Mouse (Mus musculus) kidney, postnatal 36 days (tissue): ENCODE results near the gene Krtap19-2.

Experiments used
- DNase-seq, 2 experiments: peaks; one replicate each; pipeline ENCODE4 v3.0.0; 2021 to 2022; ENCODE audit warnings: mixed read lengths in 2 of 2

The Krtap19-2 gene

DNA sequence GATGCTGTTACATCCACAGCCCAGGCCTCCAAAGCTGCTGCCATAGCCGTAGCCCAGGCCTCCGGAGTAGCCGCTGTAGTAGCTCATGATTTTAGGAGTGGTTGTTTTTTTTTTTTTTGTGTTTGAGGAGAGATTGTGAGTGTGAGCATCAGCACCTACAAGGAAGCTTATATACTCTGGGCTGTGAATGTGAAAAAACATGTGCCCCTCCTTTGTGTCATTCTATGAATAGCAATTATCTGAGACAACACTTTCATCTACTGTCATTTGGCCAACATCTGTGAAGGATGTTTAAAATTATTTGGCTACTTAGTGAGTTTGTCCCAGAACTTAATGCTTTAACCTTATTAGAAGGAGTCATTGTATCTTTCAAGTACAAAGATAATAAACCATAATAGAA lies at the start of gene Krtap19-2:
Gene Krtap19-2, minus strand, starts transcription at position 101 of the 400 bp plus-strand sequence.
- DNase-seq: no peak

DNA sequence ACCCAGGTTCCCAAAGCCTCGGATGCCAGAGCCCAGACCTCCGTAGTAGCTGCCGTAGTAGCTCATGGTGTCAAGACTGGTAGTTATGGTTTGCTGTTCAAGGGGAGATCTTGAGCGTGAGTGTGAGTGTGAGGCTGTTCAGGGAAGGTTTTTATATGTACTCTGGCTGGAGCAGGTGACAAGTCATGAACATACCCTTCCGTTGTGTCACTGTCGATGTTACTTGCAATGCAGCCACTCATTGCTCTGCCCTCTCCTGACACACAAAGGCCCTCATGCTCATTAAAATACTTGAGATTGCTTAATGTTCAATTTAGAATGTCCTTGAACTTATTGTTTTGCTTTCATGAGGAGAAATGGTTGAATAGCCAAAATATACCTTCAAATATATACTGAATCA lies 22.3 kb upstream of the Krtap19-2 start, which contains the start of gene Krtap19-5:
Gene Krtap19-5, minus strand, starts transcription at position 101 of the 400 bp plus-strand sequence.
- no peak for DNase-seq

DNA sequence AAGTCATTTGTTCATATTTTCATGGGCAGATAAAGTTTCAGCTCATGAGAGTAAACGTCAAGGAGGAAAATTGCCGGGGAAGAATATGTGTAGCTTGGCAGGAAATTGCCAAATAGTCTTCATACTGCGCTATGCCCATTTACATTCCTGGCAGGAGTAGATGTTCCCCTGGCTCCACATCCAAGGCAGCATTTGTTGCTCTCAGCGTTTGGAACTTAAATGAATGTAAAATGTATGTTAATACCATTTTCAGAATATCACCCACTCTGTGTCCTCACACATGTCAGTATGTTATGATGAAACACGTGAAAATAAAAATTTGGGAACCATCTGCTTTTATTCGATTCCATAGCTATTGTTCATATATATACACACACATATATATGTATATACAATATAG lies 12.8 kb upstream of the Krtap19-2 start:
- no peak for DNase-seq

- DNase-seq: no peak
Measured at GRCm38 (mm10) chr16:88884989-88885388, 10.9 kb upstream of the Krtap19-2 start, which contains the start of gene Krtap19-4. Gene Krtap19-4 (minus strand): TSS chr16:88885089.

- no peak for DNase-seq
Measured at GRCm38 (mm10) chr16:88877938-88878337, 3.9 kb upstream of the Krtap19-2 start, which contains the start of gene Krtap19-3. Gene Krtap19-3 (minus strand): TSS chr16:88878038.

DNA sequence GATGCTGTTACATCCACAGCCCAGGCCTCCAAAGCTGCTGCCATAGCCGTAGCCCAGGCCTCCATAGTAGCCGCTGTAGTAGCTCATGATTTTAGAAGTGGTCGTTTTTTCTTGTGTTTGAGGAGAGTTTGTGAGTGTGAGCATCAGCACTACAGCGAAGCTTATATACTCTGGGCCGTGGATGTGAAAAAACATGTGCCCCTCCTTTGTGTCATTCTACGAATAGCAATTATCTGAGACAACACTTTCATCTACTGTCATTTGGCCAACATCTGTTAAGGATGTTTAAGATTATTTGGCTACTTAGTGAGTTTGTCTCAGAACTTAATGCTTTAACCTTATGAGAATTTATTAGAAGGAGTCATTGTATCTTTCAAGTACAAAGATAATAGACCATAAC lies 4.8 kb downstream of the Krtap19-2 start, which contains the start of gene Krtap19-1:
Gene Krtap19-1, minus strand, starts transcription at position 101 of the 400 bp plus-strand sequence.
- DNase-seq: no peak

DNA sequence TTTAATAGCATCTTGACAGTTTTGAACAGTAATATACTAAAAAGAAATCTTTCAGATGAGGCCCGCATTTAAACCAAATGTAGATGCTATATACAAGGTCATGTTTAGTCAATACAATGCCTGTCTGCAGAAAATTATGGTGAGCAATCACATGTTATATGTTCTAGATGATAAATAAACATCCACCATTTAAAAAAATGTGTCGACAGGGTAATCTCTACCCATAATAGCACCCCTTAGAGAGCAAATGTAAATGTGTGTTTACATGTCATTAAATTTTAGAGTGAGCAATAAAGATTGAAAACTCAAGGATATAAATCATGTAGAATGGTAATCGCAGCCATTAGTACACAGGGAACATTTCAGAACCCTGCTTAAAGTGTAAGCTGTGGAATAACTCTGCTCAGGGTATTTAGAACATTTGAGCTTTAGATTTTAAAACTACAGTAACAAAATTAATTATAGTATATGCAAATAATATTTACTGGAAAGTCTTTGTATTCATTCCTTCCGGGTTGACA lies 9.1 kb downstream of the Krtap19-2 start:
- no peak for DNase-seq

GRCm38 (mm10) chr16:88851450-88851849 lies 22.6 kb downstream of the Krtap19-2 start:
- peak; percentile 17 to 45 for DNase-seq

DNA sequence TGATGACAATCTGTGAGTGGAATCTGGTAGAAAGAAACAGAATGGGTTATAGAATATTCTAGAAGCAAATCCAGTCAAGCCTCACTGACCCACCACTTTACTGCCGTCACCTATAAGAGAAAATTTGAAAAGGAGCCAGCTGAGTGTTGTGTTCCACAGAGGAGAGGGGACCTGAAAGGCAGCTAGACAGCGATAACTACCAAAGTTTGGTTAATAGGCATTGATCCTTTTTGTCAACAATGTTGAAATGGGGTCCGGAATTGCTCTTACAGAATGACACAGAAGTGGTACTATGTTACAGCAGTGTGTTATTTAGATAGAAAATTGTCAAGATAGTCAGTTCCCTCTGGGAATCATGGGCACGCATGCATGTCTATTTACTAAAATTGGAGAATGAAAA lies 25.5 kb downstream of the Krtap19-2 start:
- DNase-seq: no peak

DNA sequence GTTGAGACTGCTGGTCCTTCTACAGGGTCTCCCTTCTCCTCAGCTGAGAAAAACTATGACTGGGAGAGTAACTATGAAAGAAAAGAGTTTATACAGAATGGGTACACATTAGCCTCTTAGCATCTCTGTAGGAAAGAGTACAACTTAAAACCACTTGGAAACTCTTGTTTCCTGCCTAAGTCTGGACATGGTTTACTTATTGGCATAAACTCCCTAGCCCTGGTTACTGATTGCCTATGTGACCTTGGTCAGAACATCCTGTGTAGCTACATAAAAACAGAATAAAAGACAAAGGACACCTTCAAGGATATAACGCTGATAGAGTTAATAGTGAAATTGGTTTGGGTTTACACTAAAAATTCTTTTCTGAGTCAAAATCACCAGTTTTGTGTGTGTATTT lies 26.7 kb downstream of the Krtap19-2 start:
- peak; percentile 20 to 41 for DNase-seq

DNA sequence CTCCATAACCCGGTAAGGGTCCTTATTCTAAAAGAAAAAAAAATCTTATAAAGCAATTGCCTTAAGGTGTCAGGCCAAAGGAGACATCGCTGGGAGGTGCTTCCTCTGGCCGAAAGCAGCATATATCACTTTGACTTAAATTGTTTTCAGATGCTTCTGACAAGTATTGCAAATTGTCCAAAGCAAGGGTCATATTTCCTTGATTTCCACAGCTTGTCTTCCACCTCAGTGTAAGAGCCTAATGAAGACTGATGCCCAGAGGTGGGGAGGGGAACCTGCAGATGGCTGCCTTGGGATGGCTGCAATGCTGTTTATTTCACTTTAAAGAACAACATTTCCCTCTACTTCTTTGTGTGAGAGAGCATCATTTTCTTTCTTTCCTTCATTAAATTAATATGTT lies 47.1 kb downstream of the Krtap19-2 start:
- no peak for DNase-seq

GRCm38 (mm10) chr16:88826095-88826652 lies 47.9 kb downstream of the Krtap19-2 start, which contains the start of gene Krtap14:
Gene Krtap14 (minus strand): TSS chr16:88826145.
- no peak for DNase-seq

DNA sequence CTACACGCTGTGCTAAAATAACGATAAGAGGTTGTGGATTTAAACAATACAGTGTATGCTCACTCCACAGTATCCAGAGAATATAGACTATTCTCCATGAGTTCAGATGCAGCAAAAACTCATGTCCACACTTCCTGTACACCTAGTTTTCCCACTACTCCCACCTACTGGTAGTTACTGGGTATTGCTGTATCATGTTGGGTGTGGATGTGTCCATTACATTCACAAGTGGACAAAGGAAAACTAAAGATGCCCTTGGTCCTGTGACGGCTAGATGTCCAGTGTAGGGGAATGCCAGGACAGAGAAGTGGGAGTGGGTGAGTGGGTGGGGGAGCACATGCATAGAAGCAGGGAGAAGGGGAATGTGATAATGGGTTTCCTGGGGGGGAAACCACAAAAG lies 50.3 kb downstream of the Krtap19-2 start:
- DNase-seq: peak; percentile 17 to 40
